Comparison of ENCODE assay signal across 8 mouse cellular contexts in genomic region chr8:95852290-95852689, GRCm38 (mm10). TPM values are rescaled to one million over a fixed set of nuclear protein-coding genes. Genes with fewer than 3 reads are reported as not detected.
DNase-seq lines count a peak whose midpoint lies in the region; ATAC-seq and TF ChIP-seq lines count a peak whose summit lies in the region.

No protein-coding gene starts in this region.

- peaks cover 4 to 7% of the 10 kb centered on the region in 2 experiments; a peak in 3 of 4 replicates for H3K4me1 ChIP-seq in ES-E14 (ENCODE audit: control insufficient read depth in 2 of 2, insufficient read depth in 2 of 2, low read length in 2 of 2, poor library complexity in 1 of 2)
- peaks cover 11% of the 10 kb centered on the region for H3K4me1 ChIP-seq in forebrain, embryonic 12.5 days
- H3K4me1 ChIP-seq in hindbrain, embryonic 12.5 days, result peaks cover 10% of the 10 kb centered on the region
- peaks cover 11% of the 10 kb centered on the region for H3K4me1 ChIP-seq in limb, embryonic 15.5 days
- H3K4me1 ChIP-seq in midbrain, embryonic 15.5 days, result peaks cover 10% of the 10 kb centered on the region

- peak overlapping the region; percentile 40; the same call in 1 of the 2 replicates for H3K27ac ChIP-seq in ES-E14 (ENCODE audit: insufficient read depth, low read depth, low read length, poor library complexity, severe bottlenecking)
- H3K27ac ChIP-seq in forebrain, embryonic 12.5 days, result no peak overlapping the region
- H3K27ac ChIP-seq in hindbrain, embryonic 12.5 days, result no peak overlapping the region
- H3K27ac ChIP-seq in limb, embryonic 15.5 days, result no peak overlapping the region
- H3K27ac ChIP-seq in midbrain, embryonic 15.5 days, result no peak overlapping the region

- H3K36me3 ChIP-seq in ES-E14 (ENCODE audit: control insufficient read depth, insufficient read depth, low read length, poor library complexity, severe bottlenecking), result peaks cover 6% of the 10 kb centered on the region; the same call in 1 of the 2 replicates
- H3K36me3 ChIP-seq in forebrain, embryonic 12.5 days (replicated peaks), result peaks cover 6% of the 10 kb centered on the region; the same call in 1 of the 2 replicates
- H3K36me3 ChIP-seq in hindbrain, embryonic 12.5 days, result peaks cover 8% of the 10 kb centered on the region; the same call in 1 of the 2 replicates
- H3K36me3 ChIP-seq in limb, embryonic 15.5 days, result peaks cover 10% of the 10 kb centered on the region; the same call in 1 of the 2 replicates
- 0 out of 2 replicates have a peak, but pooled peaks cover 7% of the 10 kb centered on the region for H3K36me3 ChIP-seq in midbrain, embryonic 15.5 days (replicated peaks)

- H3K9ac ChIP-seq in ES-E14 (ENCODE audit: insufficient read depth, low read depth, low read length, poor library complexity, severe bottlenecking), result peak overlapping the region; percentile 82
- no peak overlapping the region for H3K9ac ChIP-seq in forebrain, embryonic 12.5 days
- peak overlapping the region; percentile 73 for H3K9ac ChIP-seq in hindbrain, embryonic 12.5 days
- H3K9ac ChIP-seq in limb, embryonic 15.5 days, result peak overlapping the region; percentile 68; the same call in 1 of the 2 replicates
- H3K9ac ChIP-seq in midbrain, embryonic 15.5 days, result peak overlapping the region; percentile 61; the same call in 1 of the 2 replicates

- 89% methylated on average over 4 of the region's 4 CpGs for WGBS in forebrain, embryonic 12.5 days
- 79% methylated on average over 4 of the region's 4 CpGs for WGBS in hindbrain, embryonic 12.5 days
- 71% methylated on average over 4 of the region's 4 CpGs for WGBS in limb, embryonic 15.5 days
- WGBS in midbrain, embryonic 15.5 days, result 82% methylated on average over 4 of the region's 4 CpGs

- peak overlapping the region; percentile 83 for H3K4me2 ChIP-seq in forebrain, embryonic 12.5 days
- peak overlapping the region; percentile 75 for H3K4me2 ChIP-seq in hindbrain, embryonic 12.5 days (replicated peaks)
- peak overlapping the region; percentile 81 for H3K4me2 ChIP-seq in limb, embryonic 15.5 days
- H3K4me2 ChIP-seq in midbrain, embryonic 15.5 days, result peak overlapping the region; percentile 70

- H3K4me3 ChIP-seq in ES-E14 (ENCODE audit: insufficient read depth in 1 of 2, low read depth in 1 of 2, low read length in 2 of 2, poor library complexity in 1 of 2, severe bottlenecking in 1 of 2), result peak overlapping the region; percentile 72 to 74
- peak overlapping the region; percentile 66 for H3K4me3 ChIP-seq in forebrain, embryonic 12.5 days (replicated peaks)
- peak overlapping the region; percentile 72 for H3K4me3 ChIP-seq in hindbrain, embryonic 12.5 days
- peak overlapping the region; percentile 64 for H3K4me3 ChIP-seq in limb, embryonic 15.5 days
- peak overlapping the region; percentile 55 for H3K4me3 ChIP-seq in midbrain, embryonic 15.5 days

- DNase-seq in A20 (ENCODE audit: low read depth, low spot score) (peak; percentile 70), ES-E14 (ENCODE audit: low read depth, low spot score) (no peak)
- no peak for DNase-seq in right cerebral cortex, adult 18-20 months
- DNase-seq in layer of hippocampus, postnatal 14 days (ENCODE audit: low spot score in 2 of 2), result no peak

- in situ Hi-C loops in ES-E14 (cut with MboI; ENCODE audit: low sequenced_read_pairs in 2 of 2, unreplicated experiment in 2 of 2), result no loop called here

- ATAC-seq in forebrain, embryonic 12.5 days (ENCODE audit: low FRiP score), result no peak
- no peak for ATAC-seq in hindbrain, embryonic 12.5 days (ENCODE audit: low FRiP score)
- no peak for ATAC-seq in limb, embryonic 15.5 days (ENCODE audit: insufficient number of reproducible peaks, low FRiP score, low TSS enrichment, low read depth)
- no peak for ATAC-seq in midbrain, embryonic 15.5 days (replicated peaks)

- no peaks in the 10 kb centered on the region for H3K9me3 ChIP-seq in ES-E14 (ENCODE audit: control insufficient read depth, insufficient read depth, low read depth, low read length)
- no peaks in the 10 kb centered on the region for H3K9me3 ChIP-seq in forebrain, embryonic 12.5 days
- no peaks in the 10 kb centered on the region for H3K9me3 ChIP-seq in hindbrain, embryonic 12.5 days (replicated peaks)
- H3K9me3 ChIP-seq in limb, embryonic 15.5 days, result no peaks in the 10 kb centered on the region
- no peaks in the 10 kb centered on the region for H3K9me3 ChIP-seq in midbrain, embryonic 15.5 days

- H3K27me3 ChIP-seq in forebrain, embryonic 12.5 days, result no peaks in the 10 kb centered on the region
- no peaks in the 10 kb centered on the region for H3K27me3 ChIP-seq in hindbrain, embryonic 12.5 days
- no peaks in the 10 kb centered on the region for H3K27me3 ChIP-seq in limb, embryonic 15.5 days
- H3K27me3 ChIP-seq in midbrain, embryonic 15.5 days (replicated peaks), result no peaks in the 10 kb centered on the region

TF ChIP-seq in ES-E14, 5 proteins besides CTCF, POLR2A, EP300 and RAD21:
- TF ChIP-seq ZC3H11A (IDR thresholded peaks at IDR 0.05; ENCODE audit: borderline replicate concordance, low read depth, low read length) (no peak), ZNF384 (IDR thresholded peaks at IDR 0.05; ENCODE audit: low read depth, low read length) (no peak), MAFK (IDR thresholded peaks at IDR 0.05; ENCODE audit: insufficient read depth, low read depth, low read length) (no peak), CHD2 (IDR thresholded peaks at IDR 0.05; ENCODE audit: low read depth, low read length) (no peak), HCFC1 (IDR thresholded peaks at IDR 0.05; ENCODE audit: borderline replicate concordance, insufficient read depth, low read length) (no peak)
TF ChIP-seq in ES-E14: peak in this region for 0.

RNA-seq across cellular contexts. Expression of gene Slc38a7, which starts 1.0 kb away (rescaled TPM):
- 47.9 and 79.9 TPM in 2 replicates for total RNA-seq in ES-E14 (2012; rRNA removed)
- polyA plus RNA-seq in forebrain, embryonic 12.5 days (2016; fragmentation: Nextera tagmentation; extraction: Ambion mirVana), result 19.4 and 21.3 TPM in 2 replicates
- polyA plus RNA-seq in hindbrain, embryonic 12.5 days (2016; fragmentation: Nextera tagmentation; extraction: Ambion mirVana), result 20.0 and 20.2 TPM in 2 replicates
- 16.2 and 16.3 TPM in 2 replicates for polyA plus RNA-seq in limb, embryonic 15.5 days (2015; fragmentation: Nextera tagmentation; extraction: Ambion mirVana)
- 30.3 and 32.2 TPM in 2 replicates for polyA plus RNA-seq in midbrain, embryonic 15.5 days (2015; fragmentation: Nextera tagmentation; extraction: Ambion mirVana)
- 10 to 100 TPM; 29.7 to 31.6 TPM for total RNA-seq in layer of hippocampus, postnatal 14 days (2021)

RNA-seq across cellular contexts. Expression of gene Sap18b, which starts 27.1 kb away (rescaled TPM):
- total RNA-seq in ES-E14 (2012; rRNA removed), result 104 and 109 TPM in 2 replicates
- 355 and 368 TPM in 2 replicates for polyA plus RNA-seq in forebrain, embryonic 12.5 days (2016; fragmentation: Nextera tagmentation; extraction: Ambion mirVana)
- 337 and 366 TPM in 2 replicates for polyA plus RNA-seq in hindbrain, embryonic 12.5 days (2016; fragmentation: Nextera tagmentation; extraction: Ambion mirVana)
- 324 and 332 TPM in 2 replicates for polyA plus RNA-seq in limb, embryonic 15.5 days (2015; fragmentation: Nextera tagmentation; extraction: Ambion mirVana)
- polyA plus RNA-seq in midbrain, embryonic 15.5 days (2015; fragmentation: Nextera tagmentation; extraction: Ambion mirVana), result 196 and 201 TPM in 2 replicates
- 100 to 1,000 TPM; 131 to 161 TPM for total RNA-seq in layer of hippocampus, postnatal 14 days (2021)

RNA-seq across cellular contexts. Expression of gene Got2, which starts 36.1 kb away (rescaled TPM):
- 190 and 199 TPM in 2 replicates for total RNA-seq in ES-E14 (2012; rRNA removed)
- polyA plus RNA-seq in forebrain, embryonic 12.5 days (2016; fragmentation: Nextera tagmentation; extraction: Ambion mirVana), result 167 and 176 TPM in 2 replicates
- 162 and 164 TPM in 2 replicates for polyA plus RNA-seq in hindbrain, embryonic 12.5 days (2016; fragmentation: Nextera tagmentation; extraction: Ambion mirVana)
- polyA plus RNA-seq in limb, embryonic 15.5 days (2015; fragmentation: Nextera tagmentation; extraction: Ambion mirVana), result 129 and 131 TPM in 2 replicates
- polyA plus RNA-seq in midbrain, embryonic 15.5 days (2015; fragmentation: Nextera tagmentation; extraction: Ambion mirVana), result 206 and 210 TPM in 2 replicates
- total RNA-seq in layer of hippocampus, postnatal 14 days (2021), result 100 to 1,000 TPM; 237 to 247 TPM

RNA-seq across cellular contexts. Expression of gene Cnot1, which starts 45.0 kb away (rescaled TPM):
- 176 and 207 TPM in 2 replicates for total RNA-seq in ES-E14 (2012; rRNA removed)
- polyA plus RNA-seq in forebrain, embryonic 12.5 days (2016; fragmentation: Nextera tagmentation; extraction: Ambion mirVana), result 92.0 and 105 TPM in 2 replicates
- polyA plus RNA-seq in hindbrain, embryonic 12.5 days (2016; fragmentation: Nextera tagmentation; extraction: Ambion mirVana), result 85.0 and 90.5 TPM in 2 replicates
- 46.7 and 52.9 TPM in 2 replicates for polyA plus RNA-seq in limb, embryonic 15.5 days (2015; fragmentation: Nextera tagmentation; extraction: Ambion mirVana)
- 48.8 and 50.8 TPM in 2 replicates for polyA plus RNA-seq in midbrain, embryonic 15.5 days (2015; fragmentation: Nextera tagmentation; extraction: Ambion mirVana)
- total RNA-seq in layer of hippocampus, postnatal 14 days (2021), result 100 to 1,000 TPM; 135 to 142 TPM
